Mouse (Mus musculus) MEL (cell line): ENCODE results near the gene Jmy. TPM values are rescaled to one million over a fixed set of nuclear protein-coding genes. Genes with fewer than 3 reads are reported as not detected.

Experiments
- DNase-seq: peaks from one replicate; pipeline ENCODE4 v3.0.0; 2011; ENCODE audit warnings: low read depth, low spot score
- H3K27ac ChIP-seq: 2 replicates; pipeline ENCODE4 v1.5.1; 2012; ENCODE audit warnings: low read depth, mild to moderate bottlenecking, control low read depth, low read length, moderate library complexity; ENCODE audit not compliant: control insufficient read depth
- H3K27me3 ChIP-seq, 2 experiments: fragments of 150-350 bp in 1 of 2; sonication (generic) in 1 of 2; 2 replicates each; pipeline ENCODE4 v1.6.1; 2012; ENCODE audit warnings: low read length in 2 of 2, mild to moderate bottlenecking in 2 of 2, improper control_type of control experiment in 1 of 2, moderate library complexity in 1 of 2; ENCODE audit not compliant: insufficient read depth in 2 of 2, control insufficient read depth in 1 of 2
- H3K36me3 ChIP-seq, 2 experiments: 2 replicates each; pipeline ENCODE4 v1.6.1; 2012 to 2014; ENCODE audit warnings: low read length in 2 of 2, improper control_type of control experiment in 1 of 2, inconsistent platforms in 1 of 2, mild to moderate bottlenecking in 1 of 2; ENCODE audit not compliant: insufficient read depth in 2 of 2, control insufficient read depth in 1 of 2
- H3K4me1 ChIP-seq, 2 experiments: fragments of 150-350 bp in 1 of 2; sonication (generic) in 1 of 2; 2 replicates each; pipeline ENCODE4 v1.6.1; 2012; ENCODE audit warnings: low read length in 2 of 2, improper control_type of control experiment in 1 of 2, mild to moderate bottlenecking in 1 of 2; ENCODE audit not compliant: insufficient read depth in 2 of 2, control insufficient read depth in 1 of 2
- H3K4me3 ChIP-seq, 2 experiments: fragments of 150-350 bp in 1 of 2; sonication (generic) in 1 of 2; 2 replicates each; pipeline ENCODE4 v1.5.1; 2012; ENCODE audit warnings: low read depth in 2 of 2, low read length in 2 of 2, mild to moderate bottlenecking in 2 of 2, moderate library complexity in 2 of 2, control low read depth in 1 of 2, improper control_type of control experiment in 1 of 2; ENCODE audit not compliant: control insufficient read depth in 1 of 2, insufficient read depth in 1 of 2
- H3K79me2 ChIP-seq: 2 replicates; pipeline ENCODE4 v1.6.1; 2012; ENCODE audit warnings: mild to moderate bottlenecking, low read length, moderate library complexity; ENCODE audit not compliant: control insufficient read depth, poor library complexity, insufficient read depth
- H3K9ac ChIP-seq: 2 replicates; pipeline ENCODE4 v1.6.1; 2012; ENCODE audit warnings: low read depth, mild to moderate bottlenecking, control low read depth, low read length, moderate library complexity; ENCODE audit not compliant: control insufficient read depth, poor library complexity, severe bottlenecking
- H3K9me3 ChIP-seq: fragments of 150-350 bp; sonication (generic); replicated peaks from 2 replicates; pipeline ENCODE4 v1.6.1; 2012; ENCODE audit warnings: mild to moderate bottlenecking, low read length, improper control_type of control experiment, moderate library complexity; ENCODE audit not compliant: insufficient read depth
- BHLHE40 ChIP-seq: IDR thresholded peaks from 2 replicates; pipeline ENCODE4 v1.6.1; 2012; ENCODE audit warnings: low read depth, mild to moderate bottlenecking, inconsistent platforms, low read length, improper control_type of control experiment, borderline replicate concordance
- CHD2 ChIP-seq: IDR thresholded peaks from 2 replicates; pipeline ENCODE4 v1.6.1; 2011; ENCODE audit warnings: low read length, improper control_type of control experiment
- CTCF ChIP-seq, 3 experiments: IDR thresholded peaks in 2 of 3; conservative IDR thresholded peaks in 1 of 3; 2 replicates each; pipeline ENCODE4 v1.5.1; 2011 to 2012; ENCODE audit warnings: low read length in 3 of 3, low read depth in 2 of 3, mild to moderate bottlenecking in 2 of 3, improper control_type of control experiment in 1 of 3, inconsistent platforms in 1 of 3, mixed read lengths in 1 of 3, moderate library complexity in 1 of 3; ENCODE audit not compliant: control insufficient read depth in 1 of 3, insufficient read depth in 1 of 3, poor library complexity in 1 of 3, severe bottlenecking in 1 of 3
- E2F4 ChIP-seq: IDR thresholded peaks from 2 replicates; pipeline ENCODE4 v1.6.1; 2011; ENCODE audit warnings: low read depth, low read length, improper control_type of control experiment, borderline replicate concordance
- EP300 ChIP-seq, 2 experiments: IDR thresholded peaks; 2 replicates each; pipeline ENCODE4 v1.6.1; 2011; ENCODE audit warnings: improper control_type of control experiment in 2 of 2, low read length in 2 of 2, low read depth in 1 of 2, mild to moderate bottlenecking in 1 of 2
- GATA1 ChIP-seq: IDR thresholded peaks from 2 replicates; pipeline ENCODE4 v1.6.1; 2011; ENCODE audit warnings: low read depth, low read length, improper control_type of control experiment
- HCFC1 ChIP-seq: IDR thresholded peaks from 2 replicates; pipeline ENCODE4 v1.6.1; 2012; ENCODE audit warnings: low read depth, mild to moderate bottlenecking, inconsistent platforms, low read length, improper control_type of control experiment, moderate library complexity
- JUND ChIP-seq: IDR thresholded peaks from 2 replicates; pipeline ENCODE4 v1.6.1; 2011; ENCODE audit warnings: low read depth, mild to moderate bottlenecking, improper control_type of control experiment, low read length
- KAT2A ChIP-seq: conservative IDR thresholded peaks from 2 replicates; pipeline ENCODE4 v1.6.1; 2012; ENCODE audit warnings: low read depth, low read length, improper control_type of control experiment, inconsistent platforms
- MAFK ChIP-seq: IDR thresholded peaks from 2 replicates; pipeline ENCODE4 v1.6.1; 2011; ENCODE audit warnings: low read depth, mild to moderate bottlenecking, low read length, improper control_type of control experiment, borderline replicate concordance
- MAZ ChIP-seq: IDR thresholded peaks from 2 replicates; pipeline ENCODE4 v1.6.1; 2012; ENCODE audit warnings: low read depth, mild to moderate bottlenecking, inconsistent platforms, low read length, improper control_type of control experiment
- MYB ChIP-seq: IDR thresholded peaks from 2 replicates; pipeline ENCODE4 v1.6.1; 2011; ENCODE audit warnings: mild to moderate bottlenecking, low read depth, low read length, improper control_type of control experiment
- NRF1 ChIP-seq: IDR thresholded peaks from 2 replicates; pipeline ENCODE4 v1.6.1; 2014; ENCODE audit warnings: low read depth, mild to moderate bottlenecking, inconsistent platforms, low read length, improper control_type of control experiment, moderate library complexity; ENCODE audit not compliant: poor library complexity, insufficient read depth, severe bottlenecking
- POLR2AphosphoS5 ChIP-seq: IDR thresholded peaks from 2 replicates; pipeline ENCODE4 v1.6.1; 2012; ENCODE audit warnings: low read depth, borderline replicate concordance, mild to moderate bottlenecking, inconsistent platforms, low read length, moderate library complexity, mixed read lengths
- RAD21 ChIP-seq: IDR thresholded peaks from 2 replicates; pipeline ENCODE4 v1.6.1; 2011; ENCODE audit warnings: mild to moderate bottlenecking, low read depth, low read length, improper control_type of control experiment
- RCOR1 ChIP-seq: IDR thresholded peaks from 2 replicates; pipeline ENCODE4 v1.6.1; 2012; ENCODE audit warnings: low read depth, mild to moderate bottlenecking, inconsistent platforms, low read length, improper control_type of control experiment
- TBP ChIP-seq: IDR thresholded peaks from 2 replicates; pipeline ENCODE4 v1.8.0; 2011; ENCODE audit warnings: low read depth, low read length, improper control_type of control experiment
- USF2 ChIP-seq, 2 experiments: IDR thresholded peaks; 2 replicates each; pipeline ENCODE4 v1.6.1; 2011 to 2012; ENCODE audit warnings: improper control_type of control experiment in 2 of 2, low read length in 2 of 2, borderline replicate concordance in 1 of 2, inconsistent platforms in 1 of 2, low read depth in 1 of 2, mild to moderate bottlenecking in 1 of 2; ENCODE audit not compliant: insufficient read depth in 1 of 2
- ZC3H11A ChIP-seq: IDR thresholded peaks from 2 replicates; pipeline ENCODE4 v1.6.1; 2012; ENCODE audit warnings: low read depth, mild to moderate bottlenecking, inconsistent platforms, low read length, improper control_type of control experiment
- ZKSCAN1 ChIP-seq: IDR thresholded peaks from 2 replicates; pipeline ENCODE4 v1.6.1; 2012; ENCODE audit warnings: low read depth, mild to moderate bottlenecking, inconsistent platforms, low read length, improper control_type of control experiment, moderate library complexity
- ZMIZ1 ChIP-seq: IDR thresholded peaks from 2 replicates; pipeline ENCODE4 v1.6.1; 2012; ENCODE audit warnings: low read depth, mild to moderate bottlenecking, inconsistent platforms, low read length, improper control_type of control experiment, moderate library complexity
- polyA plus RNA-seq, 2 experiments: library from polyadenylated mRNA; stranded (reverse) in 1 of 2; unstranded in 1 of 2; fragments of >175 nt in 1 of 2; fragments of >200 nt in 1 of 2; gene quantifications; 2 replicates each; pipeline versions ENCODE4 v1.2.1 to v1.2.4; 2012; ENCODE audit warnings: low replicate concordance in 2 of 2, low read depth in 1 of 2; ENCODE audit not compliant: insufficient read length in 2 of 2, insufficient read depth in 1 of 2, missing spikeins in 1 of 2
- total RNA-seq: library from RNA; depleted of rRNA; stranded (reverse); fragments of 300-350 nt; gene quantifications from 2 replicates; pipeline ENCODE4 v1.2.3, GENCODE M21; 2012

Gene Jmy
- total and polyA plus RNA-seq, 3 experiments = 5.5 to 21.9 (median 9.3) TPM

DNA sequence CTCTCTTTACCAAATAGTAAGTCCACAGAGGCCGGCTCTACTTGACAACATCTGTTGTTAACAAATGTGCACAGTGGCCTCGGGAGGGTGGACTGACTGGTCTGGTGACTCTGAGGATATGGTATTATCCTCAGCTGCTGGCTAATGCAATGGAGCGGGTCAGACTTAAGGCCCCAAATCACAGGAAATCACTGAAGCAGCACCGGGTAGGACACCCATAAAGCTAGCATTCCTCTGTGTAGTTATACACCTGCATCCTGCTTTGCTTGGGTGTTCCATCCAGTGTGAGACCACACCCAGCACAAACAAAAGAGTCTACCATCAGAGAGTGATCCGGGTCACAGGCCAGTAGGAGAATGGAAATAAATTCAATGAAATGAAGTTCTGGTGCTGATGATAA is 48.0 kb upstream of the Jmy start:
- no peak overlapping the region for H3K27ac ChIP-seq
- no peaks in the 10 kb centered on the region for H3K9me3 ChIP-seq
- no peaks in the 10 kb centered on the region; a peak in 1 of 4 replicates for H3K27me3 ChIP-seq
- no peak for DNase-seq
- TF ChIP-seq MAZ = no peak
- TF ChIP-seq NRF1 = no peak
- no peak for TF ChIP-seq E2F4
- no peak for TF ChIP-seq EP300 (IDR thresholded peaks at IDR 0.05; ENCODE audit: low read depth in 1 of 2, low read length in 2 of 2)
- no peak for TF ChIP-seq ZKSCAN1
- no peak for TF ChIP-seq USF2 (IDR thresholded peaks at IDR 0.05; ENCODE audit: borderline replicate concordance in 1 of 2, insufficient read depth in 1 of 2, low read depth in 1 of 2, low read length in 2 of 2)
- no peak for TF ChIP-seq TBP
- TF ChIP-seq MYB = no peak
- TF ChIP-seq MAFK = no peak
- no peak for TF ChIP-seq CTCF (IDR thresholded peaks at IDR 0.05 in 2 of 3, conservative IDR thresholded peaks at IDR 0.05 in 1 of 3; ENCODE audit: control insufficient read depth in 1 of 3, insufficient read depth in 1 of 3, low read depth in 2 of 3, low read length in 3 of 3, poor library complexity in 1 of 3, severe bottlenecking in 1 of 3)
- no peak for TF ChIP-seq JUND
- no peak for TF ChIP-seq ZC3H11A
- no peak overlapping the region for H3K4me3 ChIP-seq
- no peaks in the 10 kb centered on the region for H3K4me1 ChIP-seq
- H3K79me2 ChIP-seq = no peaks in the 10 kb centered on the region
- no peak overlapping the region for H3K9ac ChIP-seq
- H3K36me3 ChIP-seq = no peaks in the 10 kb centered on the region

DNA sequence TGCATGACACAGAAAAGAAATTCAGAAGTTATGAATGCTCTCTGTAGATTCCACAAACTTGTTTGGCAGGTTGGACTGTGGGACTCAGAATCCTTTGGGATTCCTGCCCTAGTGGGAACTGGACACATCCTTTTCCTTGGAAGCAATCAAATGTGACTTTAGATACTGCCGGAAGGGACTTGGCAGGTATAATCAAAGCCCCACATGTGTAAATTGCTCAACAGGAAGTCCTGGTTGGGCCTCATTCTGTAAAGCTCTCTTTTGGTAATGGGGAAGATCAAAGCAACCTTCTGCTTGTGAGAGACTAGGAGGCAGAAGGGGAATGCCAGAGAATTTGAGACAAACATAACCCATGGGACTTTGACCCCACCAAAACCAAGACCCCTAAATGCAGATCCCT is 46.4 kb upstream of the Jmy start:
- no peaks in the 10 kb centered on the region for H3K79me2 ChIP-seq
- no peak for DNase-seq
- H3K9ac ChIP-seq = no peak overlapping the region
- H3K36me3 ChIP-seq = no peaks in the 10 kb centered on the region
- no peaks in the 10 kb centered on the region for H3K9me3 ChIP-seq
- no peak overlapping the region for H3K4me3 ChIP-seq
- no peak overlapping the region for H3K27ac ChIP-seq
- H3K4me1 ChIP-seq = no peaks in the 10 kb centered on the region
- H3K27me3 ChIP-seq = no peaks in the 10 kb centered on the region; a peak in 1 of 4 replicates
- TF ChIP-seq POLR2AphosphoS5 (no peak), KAT2A (no peak), MAZ (no peak), ZKSCAN1 (no peak), GATA1 (no peak), HCFC1 (no peak), USF2 (IDR thresholded peaks at IDR 0.05; ENCODE audit: borderline replicate concordance in 1 of 2, insufficient read depth in 1 of 2, low read depth in 1 of 2, low read length in 2 of 2) (no peak), ZMIZ1 (no peak), MAFK (no peak), CHD2 (no peak), RCOR1 (no peak), RAD21 (no peak), E2F4 (no peak), JUND (no peak), EP300 (IDR thresholded peaks at IDR 0.05; ENCODE audit: low read depth in 1 of 2, low read length in 2 of 2) (no peak), ZC3H11A (no peak), BHLHE40 (no peak)
- TF ChIP-seq, all 39 proteins: peak for 0
